Mouse (Mus musculus) MEL (cell line): Measurements from ENCODE around the gene H2-DMb1. TPM values are rescaled to one million over a fixed set of nuclear protein-coding genes. Genes with fewer than 3 reads are reported as not detected.

Source experiments
- DNase-seq: peaks from one replicate; pipeline ENCODE4 v3.0.0; 2011; ENCODE audit warnings: low read depth, low spot score
- H3K27ac ChIP-seq: 2 replicates; pipeline ENCODE4 v1.5.1; 2012; ENCODE audit warnings: low read depth, mild to moderate bottlenecking, control low read depth, low read length, moderate library complexity; ENCODE audit not compliant: control insufficient read depth
- H3K27me3 ChIP-seq, 2 experiments: fragments of 150-350 bp in 1 of 2; sonication (generic) in 1 of 2; 2 replicates each; pipeline ENCODE4 v1.6.1; 2012; ENCODE audit warnings: low read length in 2 of 2, mild to moderate bottlenecking in 2 of 2, improper control_type of control experiment in 1 of 2, moderate library complexity in 1 of 2; ENCODE audit not compliant: insufficient read depth in 2 of 2, control insufficient read depth in 1 of 2
- H3K36me3 ChIP-seq, 2 experiments: 2 replicates each; pipeline ENCODE4 v1.6.1; 2012 to 2014; ENCODE audit warnings: low read length in 2 of 2, improper control_type of control experiment in 1 of 2, inconsistent platforms in 1 of 2, mild to moderate bottlenecking in 1 of 2; ENCODE audit not compliant: insufficient read depth in 2 of 2, control insufficient read depth in 1 of 2
- H3K4me1 ChIP-seq, 2 experiments: fragments of 150-350 bp in 1 of 2; sonication (generic) in 1 of 2; 2 replicates each; pipeline ENCODE4 v1.6.1; 2012; ENCODE audit warnings: low read length in 2 of 2, improper control_type of control experiment in 1 of 2, mild to moderate bottlenecking in 1 of 2; ENCODE audit not compliant: insufficient read depth in 2 of 2, control insufficient read depth in 1 of 2
- H3K4me3 ChIP-seq, 2 experiments: fragments of 150-350 bp in 1 of 2; sonication (generic) in 1 of 2; 2 replicates each; pipeline ENCODE4 v1.5.1; 2012; ENCODE audit warnings: low read depth in 2 of 2, low read length in 2 of 2, mild to moderate bottlenecking in 2 of 2, moderate library complexity in 2 of 2, control low read depth in 1 of 2, improper control_type of control experiment in 1 of 2; ENCODE audit not compliant: control insufficient read depth in 1 of 2, insufficient read depth in 1 of 2
- H3K79me2 ChIP-seq: 2 replicates; pipeline ENCODE4 v1.6.1; 2012; ENCODE audit warnings: mild to moderate bottlenecking, low read length, moderate library complexity; ENCODE audit not compliant: control insufficient read depth, poor library complexity, insufficient read depth
- H3K9ac ChIP-seq: 2 replicates; pipeline ENCODE4 v1.6.1; 2012; ENCODE audit warnings: low read depth, mild to moderate bottlenecking, control low read depth, low read length, moderate library complexity; ENCODE audit not compliant: control insufficient read depth, poor library complexity, severe bottlenecking
- H3K9me3 ChIP-seq: fragments of 150-350 bp; sonication (generic); replicated peaks from 2 replicates; pipeline ENCODE4 v1.6.1; 2012; ENCODE audit warnings: mild to moderate bottlenecking, low read length, improper control_type of control experiment, moderate library complexity; ENCODE audit not compliant: insufficient read depth
- BHLHE40 ChIP-seq: IDR thresholded peaks from 2 replicates; pipeline ENCODE4 v1.6.1; 2012; ENCODE audit warnings: low read depth, mild to moderate bottlenecking, inconsistent platforms, low read length, improper control_type of control experiment, borderline replicate concordance
- CHD1 ChIP-seq: IDR thresholded peaks from 2 replicates; pipeline ENCODE4 v1.6.1; 2012; ENCODE audit warnings: low read depth, mild to moderate bottlenecking, inconsistent platforms, low read length, improper control_type of control experiment
- CHD2 ChIP-seq: IDR thresholded peaks from 2 replicates; pipeline ENCODE4 v1.6.1; 2011; ENCODE audit warnings: low read length, improper control_type of control experiment
- CTCF ChIP-seq, 3 experiments: IDR thresholded peaks in 2 of 3; conservative IDR thresholded peaks in 1 of 3; 2 replicates each; pipeline ENCODE4 v1.5.1; 2011 to 2012; ENCODE audit warnings: low read length in 3 of 3, low read depth in 2 of 3, mild to moderate bottlenecking in 2 of 3, improper control_type of control experiment in 1 of 3, inconsistent platforms in 1 of 3, mixed read lengths in 1 of 3, moderate library complexity in 1 of 3; ENCODE audit not compliant: control insufficient read depth in 1 of 3, insufficient read depth in 1 of 3, poor library complexity in 1 of 3, severe bottlenecking in 1 of 3
- E2F4 ChIP-seq: IDR thresholded peaks from 2 replicates; pipeline ENCODE4 v1.6.1; 2011; ENCODE audit warnings: low read depth, low read length, improper control_type of control experiment, borderline replicate concordance
- ELF1 ChIP-seq: IDR thresholded peaks from 2 replicates; pipeline ENCODE4 v1.6.1; 2014; ENCODE audit warnings: low read depth, mild to moderate bottlenecking, inconsistent platforms, low read length, improper control_type of control experiment, moderate library complexity
- GABPA ChIP-seq: IDR thresholded peaks from 2 replicates; pipeline ENCODE4 v1.6.1; 2012; ENCODE audit warnings: low read depth, mild to moderate bottlenecking, inconsistent platforms, low read length, improper control_type of control experiment, moderate library complexity
- GATA1 ChIP-seq: IDR thresholded peaks from 2 replicates; pipeline ENCODE4 v1.6.1; 2011; ENCODE audit warnings: low read depth, low read length, improper control_type of control experiment
- HCFC1 ChIP-seq: IDR thresholded peaks from 2 replicates; pipeline ENCODE4 v1.6.1; 2012; ENCODE audit warnings: low read depth, mild to moderate bottlenecking, inconsistent platforms, low read length, improper control_type of control experiment, moderate library complexity
- JUND ChIP-seq: IDR thresholded peaks from 2 replicates; pipeline ENCODE4 v1.6.1; 2011; ENCODE audit warnings: low read depth, mild to moderate bottlenecking, improper control_type of control experiment, low read length
- KAT2A ChIP-seq: conservative IDR thresholded peaks from 2 replicates; pipeline ENCODE4 v1.6.1; 2012; ENCODE audit warnings: low read depth, low read length, improper control_type of control experiment, inconsistent platforms
- MAFK ChIP-seq: IDR thresholded peaks from 2 replicates; pipeline ENCODE4 v1.6.1; 2011; ENCODE audit warnings: low read depth, mild to moderate bottlenecking, low read length, improper control_type of control experiment, borderline replicate concordance
- MAX ChIP-seq: IDR thresholded peaks from 2 replicates; pipeline ENCODE4 v1.6.1; 2011; ENCODE audit warnings: low read length, improper control_type of control experiment
- MAZ ChIP-seq: IDR thresholded peaks from 2 replicates; pipeline ENCODE4 v1.6.1; 2012; ENCODE audit warnings: low read depth, mild to moderate bottlenecking, inconsistent platforms, low read length, improper control_type of control experiment
- MEF2A ChIP-seq: IDR thresholded peaks from 2 replicates; pipeline ENCODE4 v1.6.1; 2014; ENCODE audit warnings: low read depth, mild to moderate bottlenecking, inconsistent platforms, low read length, improper control_type of control experiment; ENCODE audit not compliant: poor library complexity, insufficient replicate concordance, severe bottlenecking; ENCODE audit errors: extremely low read depth
- MXI1 ChIP-seq: IDR thresholded peaks from 2 replicates; pipeline ENCODE4 v1.6.1; 2011; ENCODE audit warnings: mild to moderate bottlenecking, low read depth, low read length, improper control_type of control experiment
- MYC ChIP-seq: IDR thresholded peaks from 2 replicates; pipeline ENCODE4 v1.6.1; 2011; ENCODE audit warnings: low read depth, mild to moderate bottlenecking, low read length, improper control_type of control experiment, moderate library complexity
- NELFE ChIP-seq: IDR thresholded peaks from 2 replicates; pipeline ENCODE4 v1.6.1; 2011; ENCODE audit warnings: low read depth, low read length, improper control_type of control experiment
- NRF1 ChIP-seq: IDR thresholded peaks from 2 replicates; pipeline ENCODE4 v1.6.1; 2014; ENCODE audit warnings: low read depth, mild to moderate bottlenecking, inconsistent platforms, low read length, improper control_type of control experiment, moderate library complexity; ENCODE audit not compliant: poor library complexity, insufficient read depth, severe bottlenecking
- POLR2A ChIP-seq, 2 experiments: IDR thresholded peaks; 2 replicates each; pipeline ENCODE4 v1.6.1; 2011 to 2012; ENCODE audit warnings: low read length in 2 of 2, mild to moderate bottlenecking in 2 of 2, control low read depth in 1 of 2, improper control_type of control experiment in 1 of 2, low read depth in 1 of 2, moderate library complexity in 1 of 2; ENCODE audit not compliant: control insufficient read depth in 1 of 2, insufficient read depth in 1 of 2, poor library complexity in 1 of 2
- POLR2AphosphoS2 ChIP-seq: IDR thresholded peaks from 2 replicates; pipeline ENCODE4 v1.6.1; 2011; ENCODE audit warnings: low read length, improper control_type of control experiment
- POLR2AphosphoS5 ChIP-seq: IDR thresholded peaks from 2 replicates; pipeline ENCODE4 v1.6.1; 2012; ENCODE audit warnings: low read depth, borderline replicate concordance, mild to moderate bottlenecking, inconsistent platforms, low read length, moderate library complexity, mixed read lengths
- RAD21 ChIP-seq: IDR thresholded peaks from 2 replicates; pipeline ENCODE4 v1.6.1; 2011; ENCODE audit warnings: mild to moderate bottlenecking, low read depth, low read length, improper control_type of control experiment
- RCOR1 ChIP-seq: IDR thresholded peaks from 2 replicates; pipeline ENCODE4 v1.6.1; 2012; ENCODE audit warnings: low read depth, mild to moderate bottlenecking, inconsistent platforms, low read length, improper control_type of control experiment
- SIN3A ChIP-seq: IDR thresholded peaks from 2 replicates; pipeline ENCODE4 v1.6.1; 2012; ENCODE audit warnings: low read length, improper control_type of control experiment, inconsistent platforms
- SMC3 ChIP-seq: IDR thresholded peaks from 2 replicates; pipeline ENCODE4 v1.6.1; 2011; ENCODE audit warnings: low read depth, low read length, improper control_type of control experiment
- TAL1 ChIP-seq: IDR thresholded peaks from 2 replicates; pipeline ENCODE4 v1.6.1; 2012; ENCODE audit warnings: mild to moderate bottlenecking, inconsistent platforms, low read length, moderate library complexity, mixed read lengths
- TBP ChIP-seq: IDR thresholded peaks from 2 replicates; pipeline ENCODE4 v1.8.0; 2011; ENCODE audit warnings: low read depth, low read length, improper control_type of control experiment
- TCF12 ChIP-seq: IDR thresholded peaks from 2 replicates; pipeline ENCODE4 v1.6.1; 2014; ENCODE audit warnings: low read depth, mild to moderate bottlenecking, inconsistent platforms, low read length, improper control_type of control experiment, moderate library complexity
- UBTF ChIP-seq: IDR thresholded peaks from 2 replicates; pipeline ENCODE4 v1.6.1; 2012; ENCODE audit warnings: low read depth, mild to moderate bottlenecking, inconsistent platforms, low read length, improper control_type of control experiment, moderate library complexity, borderline replicate concordance; ENCODE audit not compliant: insufficient read depth
- USF1 ChIP-seq: IDR thresholded peaks from 2 replicates; pipeline ENCODE4 v1.6.1; 2014; ENCODE audit warnings: low read depth, mild to moderate bottlenecking, inconsistent platforms, low read length, improper control_type of control experiment, moderate library complexity
- USF2 ChIP-seq, 2 experiments: IDR thresholded peaks; 2 replicates each; pipeline ENCODE4 v1.6.1; 2011 to 2012; ENCODE audit warnings: improper control_type of control experiment in 2 of 2, low read length in 2 of 2, borderline replicate concordance in 1 of 2, inconsistent platforms in 1 of 2, low read depth in 1 of 2, mild to moderate bottlenecking in 1 of 2; ENCODE audit not compliant: insufficient read depth in 1 of 2
- ZC3H11A ChIP-seq: IDR thresholded peaks from 2 replicates; pipeline ENCODE4 v1.6.1; 2012; ENCODE audit warnings: low read depth, mild to moderate bottlenecking, inconsistent platforms, low read length, improper control_type of control experiment
- ZKSCAN1 ChIP-seq: IDR thresholded peaks from 2 replicates; pipeline ENCODE4 v1.6.1; 2012; ENCODE audit warnings: low read depth, mild to moderate bottlenecking, inconsistent platforms, low read length, improper control_type of control experiment, moderate library complexity
- ZMIZ1 ChIP-seq: IDR thresholded peaks from 2 replicates; pipeline ENCODE4 v1.6.1; 2012; ENCODE audit warnings: low read depth, mild to moderate bottlenecking, inconsistent platforms, low read length, improper control_type of control experiment, moderate library complexity
- ZNF384 ChIP-seq: IDR thresholded peaks from 2 replicates; pipeline ENCODE4 v1.6.1; 2012; ENCODE audit warnings: low read depth, mild to moderate bottlenecking, inconsistent platforms, low read length, improper control_type of control experiment
- polyA plus RNA-seq, 2 experiments: library from polyadenylated mRNA; stranded (reverse) in 1 of 2; unstranded in 1 of 2; fragments of >175 nt in 1 of 2; fragments of >200 nt in 1 of 2; gene quantifications; 2 replicates each; pipeline versions ENCODE4 v1.2.1 to v1.2.4; 2012; ENCODE audit warnings: low replicate concordance in 2 of 2, low read depth in 1 of 2; ENCODE audit not compliant: insufficient read length in 2 of 2, insufficient read depth in 1 of 2, missing spikeins in 1 of 2
- total RNA-seq: library from RNA; depleted of rRNA; stranded (reverse); fragments of 300-350 nt; gene quantifications from 2 replicates; pipeline ENCODE4 v1.2.3, GENCODE M21; 2012

H2-DMb1 gene
- total and polyA plus RNA-seq, 3 experiments = 0.67 TPM; not detected in 2

- Histone ChIP-seq H3K9ac (peak within 1 kb of the TSS; percentile 92), H3K4me3 (peak within 1 kb of the TSS; percentile 79 to 83), H3K27ac (peak within 1 kb of the TSS; percentile 87), H3K9me3 (no peaks in the 10 kb centered on the region), H3K4me1 (peaks cover 16 to 30% of the 10 kb centered on the region in 2 experiments), H3K79me2 (peaks cover 10% of the 10 kb centered on the region), H3K36me3 (peaks cover 0 to 8% of the 10 kb centered on the region in 2 experiments; a peak in 3 of 4 replicates), H3K27me3 (no peaks in the 10 kb centered on the region)
- peak; percentile 98 for DNase-seq
- TF ChIP-seq SMC3 = no peak
- TF ChIP-seq MEF2A = no peak
- TF ChIP-seq TBP = peak; percentile 26; the same call in 1 of the 2 replicates
- TF ChIP-seq GABPA = no peak
- TF ChIP-seq UBTF = no peak
- TF ChIP-seq ZKSCAN1 = no peak
- peak; percentile 87 for TF ChIP-seq CHD2
- peak; percentile 76; the same call in 1 of the 2 replicates for TF ChIP-seq E2F4
- TF ChIP-seq HCFC1 = peak; percentile 63
- peak in 1 of 2 experiments; percentile 74; a peak in 2 of 4 replicates for TF ChIP-seq POLR2A (IDR thresholded peaks at IDR 0.05; ENCODE audit: control insufficient read depth in 1 of 2, insufficient read depth in 1 of 2, low read depth in 1 of 2, low read length in 2 of 2, poor library complexity in 1 of 2)
- TF ChIP-seq ZMIZ1 = no peak
- no peak for TF ChIP-seq CTCF (IDR thresholded peaks at IDR 0.05 in 2 of 3, conservative IDR thresholded peaks at IDR 0.05 in 1 of 3; ENCODE audit: control insufficient read depth in 1 of 3, insufficient read depth in 1 of 3, low read depth in 2 of 3, low read length in 3 of 3, poor library complexity in 1 of 3, severe bottlenecking in 1 of 3)
- TF ChIP-seq JUND = no peak
- no peak for TF ChIP-seq KAT2A
- no peak for TF ChIP-seq ZC3H11A
- no peak for TF ChIP-seq USF2 (IDR thresholded peaks at IDR 0.05; ENCODE audit: borderline replicate concordance in 1 of 2, insufficient read depth in 1 of 2, low read depth in 1 of 2, low read length in 2 of 2)
- TF ChIP-seq MYC = no peak
- peak; percentile 4; the same call in 1 of the 2 replicates for TF ChIP-seq TCF12
- no peak for TF ChIP-seq POLR2AphosphoS2
- TF ChIP-seq MAZ = peak; percentile 66; the same call in 1 of the 2 replicates
- no peak for TF ChIP-seq BHLHE40
- no peak for TF ChIP-seq MAFK
- no peak for TF ChIP-seq POLR2AphosphoS5
- TF ChIP-seq RAD21 = no peak
- TF ChIP-seq USF1 = no peak
- peak; percentile 52 for TF ChIP-seq MXI1
- TF ChIP-seq CHD1 = no peak
- TF ChIP-seq GATA1 = no peak
- TF ChIP-seq MAX = peak; percentile 63; the same call in 1 of the 2 replicates
- TF ChIP-seq ZNF384 = no peak
- TF ChIP-seq ELF1 = no peak
- TF ChIP-seq NRF1 = peak; percentile 73
- peak; percentile 64 for TF ChIP-seq SIN3A
- TF ChIP-seq TAL1 = no peak
- peak; percentile 41 for TF ChIP-seq NELFE
- TF ChIP-seq RCOR1 = no peak
These were observed 34.5 kb downstream of the H2-DMb1 start, which contains the start of the genes Tap1 and Psmb9 for GRCm38 (mm10) chr17:34187261-34187916. TSS of gene Tap1 (plus strand) at chr17:34187553. TSS of gene Psmb9 (minus strand) at chr17:34187764.
